Mouse (Mus musculus): ENCODE data around the gene Thoc7. TPM values are rescaled to one million over a fixed set of nuclear protein-coding genes. Genes with fewer than 3 reads are reported as not detected.

Gene Thoc7
- polyA plus RNA-seq, 2 experiments: 45.1 to 93.6 TPM

- H3K36me3 ChIP-seq (replicated peaks; ENCODE audit: control insufficient read depth, insufficient read depth, low read depth): no peaks in the 10 kb centered on the region
- TF ChIP-seq CTCF (IDR thresholded peaks at IDR 0.05; ENCODE audit: low read depth): no peak
- TF ChIP-seq EP300 (IDR thresholded peaks at IDR 0.05; ENCODE audit: low read depth): no peak
- H3K27me3 ChIP-seq (ENCODE audit: control insufficient read depth, insufficient read depth, low read length): no peaks in the 10 kb centered on the region
- H3K27ac ChIP-seq: no peak overlapping the region
- H3K4me2 ChIP-seq (ENCODE audit: low read depth): no peak overlapping the region
- H3K4me3 ChIP-seq (ENCODE audit: insufficient read depth in 1 of 2, low read depth in 2 of 2, low read length in 2 of 2): no peak overlapping the region
- DNase-seq (ENCODE audit: low read depth in 3 of 3, low spot score in 3 of 3) (no peak), ATAC-seq (ENCODE audit: insufficient read depth) (no peak)
- H3K9me3 ChIP-seq (ENCODE audit: control insufficient read depth, low read length): no peaks in the 10 kb centered on the region
- 61% methylated on average over 1 of the region's 1 CpGs for WGBS (ENCODE audit: insufficient replicate concordance)
- no peak overlapping the region for H3K9ac ChIP-seq (replicated peaks)
- no peaks in the 10 kb centered on the region for H3K4me1 ChIP-seq (replicated peaks; ENCODE audit: control insufficient read depth in 2 of 2, insufficient read depth in 2 of 2, low read length in 1 of 2)
Measured at GRCm38 (mm10) chr14:13906461-13906860, 55.2 kb downstream of the Thoc7 start.

GRCm38 (mm10) chr14:13901611-13902067 lies 60.0 kb downstream of the Thoc7 start:
- no peak for ATAC-seq (ENCODE audit: insufficient read depth)
- Histone ChIP-seq H3K4me3 (ENCODE audit: insufficient read depth in 1 of 2, low read depth in 2 of 2, low read length in 2 of 2) (peak overlapping the region; percentile 31 to 44), H3K36me3 (replicated peaks; ENCODE audit: control insufficient read depth, insufficient read depth, low read depth) (no peaks in the 10 kb centered on the region), H3K9me3 (ENCODE audit: control insufficient read depth, low read length) (no peaks in the 10 kb centered on the region), H3K27me3 (ENCODE audit: control insufficient read depth, insufficient read depth, low read length) (no peaks in the 10 kb centered on the region), H3K27ac (no peak overlapping the region), H3K4me2 (ENCODE audit: low read depth) (peak overlapping the region; percentile 67), H3K9ac (replicated peaks) (peak overlapping the region; percentile 13; the same call in 1 of the 2 replicates), H3K4me1 (replicated peaks; ENCODE audit: control insufficient read depth in 2 of 2, insufficient read depth in 2 of 2, low read length in 1 of 2) (no peaks in the 10 kb centered on the region)
- WGBS (ENCODE audit: insufficient replicate concordance): under 1% methylated on average over 22 of the region's 22 CpGs
- peak in 1 of 3 experiments; percentile 13 for DNase-seq (ENCODE audit: low read depth in 3 of 3, low spot score in 3 of 3)
- TF ChIP-seq CTCF (IDR thresholded peaks at IDR 0.05; ENCODE audit: low read depth) (peak; percentile 61), EP300 (IDR thresholded peaks at IDR 0.05; ENCODE audit: low read depth) (no peak)

Other genes with a start within 250 kb of the Thoc7 start
- not detected in 2 replicates for gene Gm281, start 47.4 kb downstream of the Thoc7 start, polyA plus RNA-seq (2012; rRNA removed)
- not detected in 2 replicates for gene Gm281, start 47.4 kb downstream of the Thoc7 start, polyA plus RNA-seq (2014; fragmentation: Nextera tagmentation; extraction: Ambion mirVana)
- 3.0 and 3.2 TPM in 2 replicates for gene Atxn7, start 412 bp downstream of the Thoc7 start, polyA plus RNA-seq (2012; rRNA removed)
- gene Atxn7, start 412 bp downstream of the Thoc7 start, polyA plus RNA-seq (2014; fragmentation: Nextera tagmentation; extraction: Ambion mirVana): 1.1 and 1.5 TPM in 2 replicates
- gene Psmd6, start 159.1 kb upstream of the Thoc7 start, polyA plus RNA-seq (2012; rRNA removed): 26.3 and 44.4 TPM in 2 replicates
- gene Psmd6, start 159.1 kb upstream of the Thoc7 start, polyA plus RNA-seq (2014; fragmentation: Nextera tagmentation; extraction: Ambion mirVana): 126 and 134 TPM in 2 replicates
- not detected in 2 replicates for gene Olfr720, start 225.0 kb upstream of the Thoc7 start, polyA plus RNA-seq (2012; rRNA removed)
- gene Olfr720, start 225.0 kb upstream of the Thoc7 start, polyA plus RNA-seq (2014; fragmentation: Nextera tagmentation; extraction: Ambion mirVana): not detected in 2 replicates